Mouse (Mus musculus): ENCODE results near the gene Vmn1r29. TPM values are rescaled to one million over a fixed set of nuclear protein-coding genes. Genes with fewer than 3 reads are reported as not detected.
"Not testable (repeated sequence)": the region's sequence is repeated elsewhere in the genome, so short reads cannot be mapped to it uniquely, and the experiment has no call there.

The Vmn1r29 gene
- polyA plus RNA-seq (2016; fragmentation: Nextera tagmentation; extraction: Ambion mirVana) = not detected in 2 replicates

GRCm38 (mm10) chr6:58301249-58301648 lies at the start of gene Vmn1r29:
TSS of gene Vmn1r29 (plus strand) at chr6:58301549.
- no peak for ATAC-seq (ENCODE audit: low FRiP score, low read depth)
- Histone ChIP-seq H3K4me3 (no peak within 1 kb of the TSS), H3K27me3 (replicated peaks) (no peaks in the 10 kb centered on the region), H3K27ac (no peak within 1 kb of the TSS), H3K9me3 (no peaks in the 10 kb centered on the region), H3K4me1 (no peaks in the 10 kb centered on the region), H3K36me3 (no peaks in the 10 kb centered on the region), H3K9ac (no peak within 1 kb of the TSS), H3K4me2 (replicated peaks) (no peak within 1 kb of the TSS)

GRCm38 (mm10) chr6:58261737-58262136 lies 39.6 kb upstream of the Vmn1r29 start, which contains the start of gene Vmn1r28:
TSS of gene Vmn1r28 (plus strand) at chr6:58262037.
- H3K27me3 ChIP-seq (replicated peaks) = no peaks in the 10 kb centered on the region
- H3K9me3 ChIP-seq = no peaks in the 10 kb centered on the region
- no peak within 1 kb of the TSS for H3K27ac ChIP-seq
- no peaks in the 10 kb centered on the region for H3K36me3 ChIP-seq
- 90% methylated on average over 1 of the region's 1 CpGs for whole genome bisulfite sequencing
- no peak within 1 kb of the TSS for H3K9ac ChIP-seq
- no peak for ATAC-seq (ENCODE audit: low FRiP score, low read depth)
- H3K4me3 ChIP-seq = no peak within 1 kb of the TSS
- H3K4me2 ChIP-seq (replicated peaks) = no peak within 1 kb of the TSS
- no peaks in the 10 kb centered on the region for H3K4me1 ChIP-seq

GRCm38 (mm10) chr6:58279661-58280060 lies 21.7 kb upstream of the Vmn1r29 start:
- H3K4me1 ChIP-seq; H3K4me3 ChIP-seq; H3K9ac ChIP-seq; H3K36me3 ChIP-seq; H3K9me3 ChIP-seq; H3K27me3 ChIP-seq (replicated peaks); ATAC-seq (ENCODE audit: low FRiP score, low read depth); H3K4me2 ChIP-seq (replicated peaks); H3K27ac ChIP-seq: not testable (repeated sequence)
- WGBS = 100% methylated on average over 1 of the region's 1 CpGs

GRCm38 (mm10) chr6:58292201-58292600 lies 9.1 kb upstream of the Vmn1r29 start:
- Histone ChIP-seq H3K4me3 (no peak overlapping the region), H3K27ac (no peak overlapping the region), H3K4me2 (replicated peaks) (no peak overlapping the region), H3K4me1 (no peaks in the 10 kb centered on the region), H3K9me3 (no peaks in the 10 kb centered on the region), H3K9ac (no peak overlapping the region), H3K27me3 (replicated peaks) (no peaks in the 10 kb centered on the region), H3K36me3 (no peaks in the 10 kb centered on the region)
- no peak for ATAC-seq (ENCODE audit: low FRiP score, low read depth)
- WGBS = 79% methylated on average over 2 of the region's 2 CpGs

GRCm38 (mm10) chr6:58298511-58298910 lies 2.8 kb upstream of the Vmn1r29 start:
- H3K4me1 ChIP-seq; H3K27ac ChIP-seq; H3K4me2 ChIP-seq (replicated peaks); H3K36me3 ChIP-seq; H3K4me3 ChIP-seq; H3K27me3 ChIP-seq (replicated peaks); H3K9me3 ChIP-seq; ATAC-seq (ENCODE audit: low FRiP score, low read depth); H3K9ac ChIP-seq: not testable (repeated sequence)
- 85% methylated on average over 19 of the region's 19 CpGs for WGBS

GRCm38 (mm10) chr6:58330686-58331085 lies 29.3 kb downstream of the Vmn1r29 start:
- H3K4me3 ChIP-seq; H3K9me3 ChIP-seq; H3K4me1 ChIP-seq; H3K27me3 ChIP-seq (replicated peaks); H3K9ac ChIP-seq; H3K36me3 ChIP-seq; H3K4me2 ChIP-seq (replicated peaks); H3K27ac ChIP-seq; ATAC-seq (ENCODE audit: low FRiP score, low read depth): not testable (repeated sequence)
- 82% methylated on average over 17 of the region's 17 CpGs for WGBS

Other genes starting within 250 kb of the Vmn1r29 start
- gene Vmn1r27, start 82.7 kb upstream of the Vmn1r29 start, polyA plus RNA-seq (2016; fragmentation: Nextera tagmentation; extraction: Ambion mirVana) = not detected in 2 replicates
- gene Vmn1r28, start 39.5 kb upstream of the Vmn1r29 start, polyA plus RNA-seq (2016; fragmentation: Nextera tagmentation; extraction: Ambion mirVana) = not detected in 2 replicates
- gene Vmn1r30, start 141.8 kb downstream of the Vmn1r29 start, polyA plus RNA-seq (2016; fragmentation: Nextera tagmentation; extraction: Ambion mirVana) = not detected in 2 replicates
- not detected in 2 replicates for gene Vmn1r31, start 173.8 kb downstream of the Vmn1r29 start, polyA plus RNA-seq (2016; fragmentation: Nextera tagmentation; extraction: Ambion mirVana)

Data from neural tube, embryonic 12.5 days (tissue).